Mouse (Mus musculus): Measurements from ENCODE around the gene Zdhhc16.

Gene Zdhhc16

DNA sequence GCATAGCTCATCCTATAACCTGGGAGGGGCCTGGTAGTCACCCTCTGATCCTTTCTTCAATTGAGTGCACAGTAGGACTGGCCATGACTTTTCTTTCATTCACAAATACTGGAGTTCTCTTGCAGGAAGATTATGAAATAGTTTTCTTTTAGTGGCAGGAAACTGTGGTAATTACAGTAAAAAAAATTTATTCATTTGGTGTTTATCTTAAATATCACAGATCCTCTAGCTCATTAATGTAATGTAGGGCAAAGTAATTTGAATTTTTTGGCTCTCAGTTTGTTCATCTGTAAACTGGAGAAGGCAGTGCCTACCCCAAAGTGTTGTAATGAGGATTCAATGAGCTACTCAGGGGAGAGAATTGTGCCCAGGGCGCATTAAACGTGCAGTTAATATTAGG lies 59.7 kb downstream of the Zdhhc16 start:
- no peak for DNase-seq

DNA sequence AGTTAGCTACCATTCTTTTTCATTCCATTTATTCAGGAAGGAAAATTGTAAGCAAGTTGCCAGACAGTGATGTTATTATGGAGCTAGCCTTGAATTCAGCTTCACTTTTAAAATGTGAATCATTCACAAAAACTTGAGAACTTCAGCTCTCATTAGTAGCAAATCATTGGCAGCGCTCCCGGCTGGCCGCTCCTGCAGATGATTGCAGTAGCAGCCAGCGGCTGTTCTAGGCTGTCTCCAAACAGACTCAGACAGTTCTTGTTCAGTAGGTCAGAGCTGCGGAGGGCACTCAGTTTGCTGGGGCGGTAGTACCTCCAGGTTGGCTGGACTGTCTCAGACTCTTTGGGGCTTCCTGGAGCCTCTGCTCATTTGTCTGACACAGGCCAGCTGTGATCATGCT lies 60.2 kb downstream of the Zdhhc16 start:
- DNase-seq, result no peak
